Mouse (Mus musculus): Measurements from ENCODE around the gene Msi2. TPM values are rescaled to one million over a fixed set of nuclear protein-coding genes. Genes with fewer than 3 reads are reported as not detected.
A peak's percentile ranks its signal among the peaks of the same experiment; 100 is the strongest.

Gene Msi2
- total RNA-seq, 2 experiments from 2014 or later, result 196 to 206 TPM

- DNase-seq, result peak in 1 of 2 experiments; percentile 19
- intact Hi-C loops (cut with DNase I), result loop anchor here (2.0 kb wide), 1 partner anchor 96 kb away; no protein-coding TSS in a partner anchor
Measured at GRCm38 (mm10) chr11:88716061-88716994, 2.0 kb downstream of the Msi2 start.

GRCm38 (mm10) chr11:88715299-88715698, 3.0 kb downstream of the Msi2 start:
- intact Hi-C loops (cut with DNase I), result no loop called here
- no peak for DNase-seq

GRCm38 (mm10) chr11:88714127-88714526, 4.2 kb downstream of the Msi2 start:
- no peak for DNase-seq
- intact Hi-C loops (cut with DNase I), result loop anchor here (5.0 kb wide), 1 partner anchor 52 kb away; no protein-coding TSS in a partner anchor

GRCm38 (mm10) chr11:88713479-88713878, 4.8 kb downstream of the Msi2 start:
- DNase-seq, result no peak
- intact Hi-C loops (cut with DNase I), result loop anchor here (5.0 kb wide), 1 partner anchor 51 kb away; no protein-coding TSS in a partner anchor

- intact Hi-C loops (cut with DNase I), result loop anchor here (5.0 kb wide), 1 partner anchor 48 kb away; no protein-coding TSS in a partner anchor
- no peak for DNase-seq
Measured at GRCm38 (mm10) chr11:88709876-88710614, 8.3 kb downstream of the Msi2 start.

- DNase-seq, result no peak
- intact Hi-C loops (cut with DNase I), result no loop called here
Measured at GRCm38 (mm10) chr11:88707228-88707775, 11.0 kb downstream of the Msi2 start.

- no peak for DNase-seq
- intact Hi-C loops (cut with DNase I), result no loop called here
Measured at GRCm38 (mm10) chr11:88704688-88705087, 13.6 kb downstream of the Msi2 start.

GRCm38 (mm10) chr11:88703220-88703619, 15.1 kb downstream of the Msi2 start:
- DNase-seq, result no peak
- intact Hi-C loops (cut with DNase I), result no loop called here

GRCm38 (mm10) chr11:88701976-88702659, 16.2 kb downstream of the Msi2 start:
- DNase-seq, result no peak
- intact Hi-C loops (cut with DNase I), result no loop called here

- no peak for DNase-seq
- intact Hi-C loops (cut with DNase I), result no loop called here
Measured at GRCm38 (mm10) chr11:88701020-88701419, 17.3 kb downstream of the Msi2 start.

GRCm38 (mm10) chr11:88700202-88700711, 18.1 kb downstream of the Msi2 start:
- no peak for DNase-seq
- intact Hi-C loops (cut with DNase I), result no loop called here

GRCm38 (mm10) chr11:88693905-88694893, 24.1 kb downstream of the Msi2 start:
- intact Hi-C loops (cut with DNase I), result loop anchor here (5.0 kb wide), 1 partner anchor 72 kb away; no protein-coding TSS in a partner anchor
- no peak for DNase-seq

GRCm38 (mm10) chr11:88693002-88693769, 25.1 kb downstream of the Msi2 start:
- intact Hi-C loops (cut with DNase I), result loop anchor here (5.0 kb wide), 1 partner anchor 71 kb away; no protein-coding TSS in a partner anchor
- DNase-seq, result no peak

- intact Hi-C loops (cut with DNase I), result loop anchor here (5.0 kb wide), 1 partner anchor 70 kb away; no protein-coding TSS in a partner anchor
- DNase-seq, result peak; percentile 29 to 36
Measured at GRCm38 (mm10) chr11:88692374-88692773, 25.9 kb downstream of the Msi2 start.

GRCm38 (mm10) chr11:88690556-88691287, 27.6 kb downstream of the Msi2 start:
- intact Hi-C loops (cut with DNase I), result loop anchor here (5.0 kb wide), 1 partner anchor 68 kb away; no protein-coding TSS in a partner anchor
- DNase-seq, result no peak

GRCm38 (mm10) chr11:88689831-88690459, 28.4 kb downstream of the Msi2 start:
- no peak for DNase-seq
- intact Hi-C loops (cut with DNase I), result loop anchor here (5.0 kb wide), 1 partner anchor 68 kb away; no protein-coding TSS in a partner anchor

- DNase-seq, result no peak
- intact Hi-C loops (cut with DNase I), result no loop called here
Measured at GRCm38 (mm10) chr11:88688644-88689043, 29.7 kb downstream of the Msi2 start.
